Mouse (Mus musculus): ENCODE measurements around the gene Plcl2. TPM values are rescaled to one million over a fixed set of nuclear protein-coding genes. Genes with fewer than 3 reads are reported as not detected.
"Not testable (repeated sequence)": the region's sequence is repeated elsewhere in the genome, so short reads cannot be mapped to it uniquely, and the experiment has no call there.

Plcl2 gene
- polyA plus RNA-seq, 1 experiment from 2014 or later = 9.0 TPM

GRCm38 (mm10) chr17:50517781-50518415, 8.7 kb downstream of the Plcl2 start:
- DNase-seq (ENCODE audit: low spot score) (no peak), ATAC-seq (ENCODE audit: insufficient read depth, low FRiP score, low TSS enrichment) (no peak)
- no peak overlapping the region for H3K4me3 ChIP-seq (ENCODE audit: low read depth, low read length)
- no peaks in the 10 kb centered on the region for H3K9me3 ChIP-seq (ENCODE audit: control insufficient read depth, low read length)
- no peak overlapping the region for H3K27ac ChIP-seq (ENCODE audit: low read depth, low read length)
- no peaks in the 10 kb centered on the region for H3K27me3 ChIP-seq (ENCODE audit: control insufficient read depth, insufficient read depth, low read length)
- no peaks in the 10 kb centered on the region for H3K4me1 ChIP-seq (ENCODE audit: control insufficient read depth, insufficient read depth, low read length)
- H3K9ac ChIP-seq (ENCODE audit: low read length) = no peak overlapping the region
- H3K4me2 ChIP-seq (ENCODE audit: low read depth) = no peak overlapping the region
- no peaks in the 10 kb centered on the region for H3K36me3 ChIP-seq (ENCODE audit: control insufficient read depth, insufficient read depth, low read length)
- WGBS = 86% methylated on average over 6 of the region's 6 CpGs

- Histone ChIP-seq H3K9ac (ENCODE audit: low read length) (no peak overlapping the region), H3K36me3 (ENCODE audit: control insufficient read depth, insufficient read depth, low read length) (no peaks in the 10 kb centered on the region), H3K4me2 (ENCODE audit: low read depth) (no peak overlapping the region), H3K9me3 (ENCODE audit: control insufficient read depth, low read length) (no peaks in the 10 kb centered on the region), H3K4me1 (ENCODE audit: control insufficient read depth, insufficient read depth, low read length) (no peaks in the 10 kb centered on the region), H3K27me3 (ENCODE audit: control insufficient read depth, insufficient read depth, low read length) (no peaks in the 10 kb centered on the region), H3K4me3 (ENCODE audit: low read depth, low read length) (no peak overlapping the region), H3K27ac (ENCODE audit: low read depth, low read length) (no peak overlapping the region)
- ATAC-seq (ENCODE audit: insufficient read depth, low FRiP score, low TSS enrichment) (no peak), DNase-seq (ENCODE audit: low spot score) (no peak)
- WGBS = 92% methylated on average over 5 of the region's 5 CpGs
Observed at GRCm38 (mm10) chr17:50519588-50519987, 10.4 kb downstream of the Plcl2 start.

GRCm38 (mm10) chr17:50522473-50523083, 13.4 kb downstream of the Plcl2 start:
- H3K4me1 ChIP-seq (ENCODE audit: control insufficient read depth, insufficient read depth, low read length) = no peaks in the 10 kb centered on the region
- no peaks in the 10 kb centered on the region for H3K27me3 ChIP-seq (ENCODE audit: control insufficient read depth, insufficient read depth, low read length)
- no peak overlapping the region for H3K27ac ChIP-seq (ENCODE audit: low read depth, low read length)
- no peaks in the 10 kb centered on the region for H3K36me3 ChIP-seq (ENCODE audit: control insufficient read depth, insufficient read depth, low read length)
- no peak overlapping the region for H3K4me2 ChIP-seq (ENCODE audit: low read depth)
- no peak overlapping the region for H3K9ac ChIP-seq (ENCODE audit: low read length)
- ATAC-seq (ENCODE audit: insufficient read depth, low FRiP score, low TSS enrichment) (no peak), DNase-seq (ENCODE audit: low spot score) (no peak)
- whole genome bisulfite sequencing = 78% methylated on average over 5 of the region's 5 CpGs
- H3K4me3 ChIP-seq (ENCODE audit: low read depth, low read length) = no peak overlapping the region
- no peaks in the 10 kb centered on the region for H3K9me3 ChIP-seq (ENCODE audit: control insufficient read depth, low read length)

GRCm38 (mm10) chr17:50524970-50525369, 15.8 kb downstream of the Plcl2 start:
- no peaks in the 10 kb centered on the region for H3K9me3 ChIP-seq (ENCODE audit: control insufficient read depth, low read length)
- no peak overlapping the region for H3K9ac ChIP-seq (ENCODE audit: low read length)
- WGBS = 78% methylated on average over 6 of the region's 6 CpGs
- no peak for ATAC-seq (ENCODE audit: insufficient read depth, low FRiP score, low TSS enrichment)
- H3K4me1 ChIP-seq (ENCODE audit: control insufficient read depth, insufficient read depth, low read length) = no peaks in the 10 kb centered on the region
- no peak overlapping the region for H3K4me2 ChIP-seq (ENCODE audit: low read depth)
- H3K4me3 ChIP-seq (ENCODE audit: low read depth, low read length) = no peak overlapping the region
- no peaks in the 10 kb centered on the region for H3K27me3 ChIP-seq (ENCODE audit: control insufficient read depth, insufficient read depth, low read length)
- no peaks in the 10 kb centered on the region for H3K36me3 ChIP-seq (ENCODE audit: control insufficient read depth, insufficient read depth, low read length)
- H3K27ac ChIP-seq (ENCODE audit: low read depth, low read length) = no peak overlapping the region
- no peak for DNase-seq (ENCODE audit: low spot score)

GRCm38 (mm10) chr17:50525821-50526220, 16.6 kb downstream of the Plcl2 start:
- DNase-seq (ENCODE audit: low spot score) (no peak), ATAC-seq (ENCODE audit: insufficient read depth, low FRiP score, low TSS enrichment) (no peak)
- Histone ChIP-seq H3K9ac (ENCODE audit: low read length) (no peak overlapping the region), H3K4me1 (ENCODE audit: control insufficient read depth, insufficient read depth, low read length) (no peaks in the 10 kb centered on the region), H3K4me2 (ENCODE audit: low read depth) (no peak overlapping the region), H3K4me3 (ENCODE audit: low read depth, low read length) (no peak overlapping the region), H3K36me3 (ENCODE audit: control insufficient read depth, insufficient read depth, low read length) (no peaks in the 10 kb centered on the region), H3K9me3 (ENCODE audit: control insufficient read depth, low read length) (no peaks in the 10 kb centered on the region), H3K27me3 (ENCODE audit: control insufficient read depth, insufficient read depth, low read length) (no peaks in the 10 kb centered on the region), H3K27ac (ENCODE audit: low read depth, low read length) (no peak overlapping the region)
- WGBS = 36% methylated on average over 2 of the region's 2 CpGs

GRCm38 (mm10) chr17:50530089-50530488, 20.9 kb downstream of the Plcl2 start:
- Histone ChIP-seq H3K36me3 (ENCODE audit: control insufficient read depth, insufficient read depth, low read length) (no peaks in the 10 kb centered on the region), H3K4me3 (ENCODE audit: low read depth, low read length) (no peak overlapping the region), H3K27ac (ENCODE audit: low read depth, low read length) (no peak overlapping the region), H3K27me3 (ENCODE audit: control insufficient read depth, insufficient read depth, low read length) (no peaks in the 10 kb centered on the region), H3K4me1 (ENCODE audit: control insufficient read depth, insufficient read depth, low read length) (no peaks in the 10 kb centered on the region), H3K4me2 (ENCODE audit: low read depth) (no peak overlapping the region), H3K9ac (ENCODE audit: low read length) (no peak overlapping the region), H3K9me3 (ENCODE audit: control insufficient read depth, low read length) (no peaks in the 10 kb centered on the region)
- 90% methylated on average over 8 of the region's 8 CpGs for WGBS
- ATAC-seq (ENCODE audit: insufficient read depth, low FRiP score, low TSS enrichment) (no peak), DNase-seq (ENCODE audit: low spot score) (no peak)

- H3K9ac ChIP-seq (ENCODE audit: low read length); H3K4me3 ChIP-seq (ENCODE audit: low read depth, low read length); H3K4me1 ChIP-seq (ENCODE audit: control insufficient read depth, insufficient read depth, low read length); ATAC-seq (ENCODE audit: insufficient read depth, low FRiP score, low TSS enrichment); DNase-seq (ENCODE audit: low spot score); H3K27me3 ChIP-seq (ENCODE audit: control insufficient read depth, insufficient read depth, low read length); H3K4me2 ChIP-seq (ENCODE audit: low read depth); H3K36me3 ChIP-seq (ENCODE audit: control insufficient read depth, insufficient read depth, low read length); H3K9me3 ChIP-seq (ENCODE audit: control insufficient read depth, low read length); H3K27ac ChIP-seq (ENCODE audit: low read depth, low read length): not testable (repeated sequence)
- 96% methylated on average over 2 of the region's 2 CpGs for WGBS
Observed at GRCm38 (mm10) chr17:50534889-50535288, 25.7 kb downstream of the Plcl2 start.

- ATAC-seq (ENCODE audit: insufficient read depth, low FRiP score, low TSS enrichment) = no peak
- H3K27ac ChIP-seq (ENCODE audit: low read depth, low read length) = no peak overlapping the region
Observed at GRCm38 (mm10) chr17:50536409-50537194, 27.4 kb downstream of the Plcl2 start.

More at GRCm38 (mm10) chr17:50536409-50537194, 27.4 kb downstream of the Plcl2 start:
- no peaks in the 10 kb centered on the region for H3K27me3 ChIP-seq (ENCODE audit: control insufficient read depth, insufficient read depth, low read length)
- no peaks in the 10 kb centered on the region for H3K36me3 ChIP-seq (ENCODE audit: control insufficient read depth, insufficient read depth, low read length)
- no peak for DNase-seq (ENCODE audit: low spot score)
- H3K9ac ChIP-seq (ENCODE audit: low read length) = no peak overlapping the region
- H3K4me3 ChIP-seq (ENCODE audit: low read depth, low read length) = no peak overlapping the region
- H3K9me3 ChIP-seq (ENCODE audit: control insufficient read depth, low read length) = no peaks in the 10 kb centered on the region
- H3K4me2 ChIP-seq (ENCODE audit: low read depth) = no peak overlapping the region
- WGBS = 92% methylated on average over 4 of the region's 4 CpGs
- no peaks in the 10 kb centered on the region for H3K4me1 ChIP-seq (ENCODE audit: control insufficient read depth, insufficient read depth, low read length)
